Mouse (Mus musculus) kidney, postnatal 36 days (tissue): ENCODE data around the gene Usp46.

Experiments
- DNase-seq, 2 experiments: peaks; one replicate each; pipeline ENCODE4 v3.0.0; 2021 to 2022; ENCODE audit warnings: mixed read lengths in 2 of 2

Usp46 gene

GRCm38 (mm10) chr5:73951649-73952000 is 116.6 kb downstream of the Usp46 start:
- DNase-seq = no peak

GRCm38 (mm10) chr5:73950809-73951648 is 117.2 kb downstream of the Usp46 start:
- DNase-seq = peak; percentile 4 to 14
